Comparison of ENCODE assay signal across 14 mouse cellular contexts in the genomic region with DNA sequence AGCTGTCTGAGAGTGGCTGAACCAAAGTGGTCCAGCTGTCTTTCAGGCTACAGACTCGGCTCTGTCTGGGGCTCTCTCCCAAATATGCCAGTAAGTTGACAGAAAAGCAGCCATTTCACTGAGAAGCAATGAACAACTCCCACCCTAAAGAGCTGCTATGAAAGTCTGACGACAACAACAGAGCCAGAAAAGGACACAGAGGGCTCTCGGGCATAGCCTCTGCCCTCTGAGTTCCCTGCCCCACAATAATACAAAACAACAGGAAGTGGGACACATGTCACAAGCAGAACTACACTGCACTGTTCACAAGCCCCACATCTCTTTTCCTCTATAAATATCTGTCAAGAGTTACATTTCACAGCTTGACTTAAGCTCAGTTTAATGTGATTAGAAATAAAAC.
A peak's percentile ranks its signal among the peaks of the same experiment; 100 is the strongest.
DNase-seq lines count a peak whose midpoint lies in the region; ATAC-seq lines count a peak whose summit lies in the region.
"Had no signal": no experiment of that assay in that cellular context is flagged by ENCODE, and none has a peak within 500 bp of the region (broad histone marks: within the 10 kb centered on the region; RNA-seq: fewer than 3 reads in every experiment).

No protein-coding gene starts in this region.

- peak; percentile 55 for DNase-seq in thymus, postnatal 0 days (ENCODE audit: low spot score)
- no peak for DNase-seq in thymus, adult 18-20 months
- peak; percentile 20 to 52 for DNase-seq in kidney, postnatal 25 days
- peak; percentile 54 for DNase-seq in splenic B cell, adult 2 months (ENCODE audit: low read depth, low spot score)
- no peak for DNase-seq in cerebellum, adult 11-12 months
- no peak for DNase-seq in cerebellum, adult 18-20 months
- DNase-seq: adrenal gland, postnatal 25 days; cerebellum, adult 8-10 months; layer of hippocampus, adult 9-11 months had no signal

- H3K4me2 ChIP-seq in kidney, embryonic 16.5 days (replicated peaks; ENCODE audit: low read depth, low read length) = no peak overlapping the region
- no peak overlapping the region for H3K4me2 ChIP-seq in kidney, embryonic 14.5 days (replicated peaks; ENCODE audit: low read depth, low read length)
- H3K4me2 ChIP-seq: embryonic facial prominence, embryonic 12.5 days; forebrain, embryonic 12.5 days had no signal

- H3K9ac ChIP-seq in kidney, embryonic 16.5 days (replicated peaks; ENCODE audit: low read length) = no peak overlapping the region
- no peak overlapping the region for H3K9ac ChIP-seq in kidney, embryonic 14.5 days (ENCODE audit: low read depth, low read length)
- H3K9ac ChIP-seq: embryonic facial prominence, embryonic 12.5 days; forebrain, embryonic 12.5 days had no signal

- peak; percentile 46; the same call in 1 of the 2 replicates for ATAC-seq in kidney, embryonic 16.5 days (ENCODE audit: low FRiP score, low TSS enrichment)
- no peak for ATAC-seq in kidney, embryonic 14.5 days (ENCODE audit: low FRiP score, low TSS enrichment)
- ATAC-seq: hindbrain, embryonic 16.5 days had no signal

- peaks cover 10% of the 10 kb centered on the region for H3K36me3 ChIP-seq in kidney, embryonic 16.5 days (ENCODE audit: insufficient read depth, low read length)
- peaks cover 28% of the 10 kb centered on the region; the same call in 1 of the 2 replicates for H3K36me3 ChIP-seq in kidney, embryonic 14.5 days (ENCODE audit: control insufficient read depth, insufficient read depth, low read length)
- H3K36me3 ChIP-seq in splenic B cell, adult 2 months (ENCODE audit: control insufficient read depth, insufficient read depth, low read length, poor library complexity, severe bottlenecking) = peaks cover 13% of the 10 kb centered on the region
- H3K36me3 ChIP-seq: forebrain, embryonic 12.5 days had no signal

- peaks cover 4% of the 10 kb centered on the region; the same call in 1 of the 2 replicates for H3K4me1 ChIP-seq in kidney, embryonic 16.5 days (ENCODE audit: insufficient read depth, low read length)
- H3K4me1 ChIP-seq in kidney, embryonic 14.5 days (ENCODE audit: control insufficient read depth, insufficient read depth, low read length) = no peaks in the 10 kb centered on the region
- H3K4me1 ChIP-seq: embryonic facial prominence, embryonic 12.5 days had no signal

- no peak overlapping the region for H3K27ac ChIP-seq in kidney, embryonic 16.5 days (ENCODE audit: low read length)
- no peak overlapping the region for H3K27ac ChIP-seq in kidney, embryonic 14.5 days (ENCODE audit: low read depth, low read length)
- H3K27ac ChIP-seq: embryonic facial prominence, embryonic 12.5 days; forebrain, embryonic 12.5 days had no signal

- no peak overlapping the region for H3K4me3 ChIP-seq in kidney, embryonic 16.5 days (ENCODE audit: low read length)
- H3K4me3 ChIP-seq in kidney, embryonic 14.5 days (ENCODE audit: low read length) = no peak overlapping the region
- H3K4me3 ChIP-seq: embryonic facial prominence, embryonic 12.5 days; forebrain, embryonic 12.5 days had no signal

- 44% methylated on average over 3 of the region's 3 CpGs for WGBS in kidney, embryonic 16.5 days
- 49% methylated on average over 3 of the region's 3 CpGs for WGBS in kidney, embryonic 14.5 days

- no peaks in the 10 kb centered on the region for H3K9me3 ChIP-seq in kidney, embryonic 16.5 days (ENCODE audit: low read length)
- H3K9me3 ChIP-seq in kidney, embryonic 14.5 days (ENCODE audit: control insufficient read depth, low read length) = no peaks in the 10 kb centered on the region
- H3K9me3 ChIP-seq: embryonic facial prominence, embryonic 12.5 days; forebrain, embryonic 12.5 days had no signal

- H3K27me3 ChIP-seq in kidney, embryonic 16.5 days (ENCODE audit: insufficient read depth, low read length) = no peaks in the 10 kb centered on the region
- no peaks in the 10 kb centered on the region for H3K27me3 ChIP-seq in kidney, embryonic 14.5 days (ENCODE audit: control insufficient read depth, insufficient read depth, low read length)
- no peaks in the 10 kb centered on the region for H3K27me3 ChIP-seq in splenic B cell, adult 2 months (ENCODE audit: control insufficient read depth, insufficient read depth, low read length, poor library complexity, severe bottlenecking)
- H3K27me3 ChIP-seq: embryonic facial prominence, embryonic 12.5 days; forebrain, embryonic 12.5 days had no signal

Comparison
In these comparisons a context has a peak if more than half of its experiments do, and no peak if none do; other contexts are left out.
1. DNase-seq: peak in thymus, postnatal 0 days (single experiment), kidney, postnatal 25 days (2 of 2) and splenic B cell, adult 2 months (single experiment); none in thymus, adult 18-20 months (0 of 2), cerebellum, adult 11-12 months (single experiment) and cerebellum, adult 18-20 months (0 of 2).